Mouse (Mus musculus) neural tube, embryonic 13.5 days (tissue): ENCODE measurements at regions not wholly inside any gene's neighbourhood (a gene's known extent, or its start where the extent isn't known, plus 50 kb on each side); places are given as distances from the start of the nearest gene placed in this dataset.

Experiments
- ATAC-seq: fragments of 200-750 bp; cut with Nextera tagmentation; 2 replicates; pipeline ENCODE4 v1.8.0; 2017; ENCODE audit warnings: low read depth, mild to moderate bottlenecking, moderate TSS enrichment, moderate library complexity
- H3K27ac ChIP-seq: fragments of 300-500 bp; sonication (generic); replicated peaks from 2 replicates; pipeline ENCODE4 v1.5.1; 2015; ENCODE audit warnings: moderate library complexity, mild to moderate bottlenecking, inconsistent platforms
- H3K27me3 ChIP-seq: fragments of 300-500 bp; sonication (generic); 2 replicates; pipeline ENCODE4 v1.6.1; 2015; ENCODE audit warnings: mild to moderate bottlenecking, inconsistent platforms
- H3K36me3 ChIP-seq: fragments of 300-500 bp; sonication (generic); 2 replicates; pipeline ENCODE4 v1.6.1; 2015; ENCODE audit warnings: mild to moderate bottlenecking, inconsistent platforms
- H3K4me1 ChIP-seq: fragments of 300-500 bp; sonication (generic); replicated peaks from 2 replicates; pipeline ENCODE4 v1.6.1; 2015; ENCODE audit warnings: inconsistent platforms
- H3K4me2 ChIP-seq: fragments of 300-500 bp; sonication (generic); 2 replicates; pipeline ENCODE4 v1.6.1; 2015; ENCODE audit warnings: inconsistent platforms, mild to moderate bottlenecking, moderate library complexity
- H3K4me3 ChIP-seq: fragments of 300-500 bp; sonication (generic); 2 replicates; pipeline ENCODE4 v1.5.1; 2015; ENCODE audit warnings: mild to moderate bottlenecking, inconsistent platforms
- H3K9ac ChIP-seq: fragments of 300-500 bp; sonication (generic); 2 replicates; pipeline ENCODE4 v1.6.1; 2015; ENCODE audit warnings: moderate library complexity, mild to moderate bottlenecking, inconsistent platforms
- H3K9me3 ChIP-seq: fragments of 300-500 bp; sonication (generic); 2 replicates; pipeline ENCODE4 v1.6.1; 2016; ENCODE audit warnings: inconsistent platforms
- WGBS: fragments of 180-500 bp; shearing (Covaris S2); methylation state at CpG from one replicate; pipeline ENCODE4 v1.1.7; 2015; 5-methylcytosine and 5-hydroxymethylcytosine counted together

- Histone ChIP-seq H3K9ac (no peak overlapping the region), H3K4me3 (no peak overlapping the region), H3K4me2 (no peak overlapping the region), H3K9me3 (no peaks in the 10 kb centered on the region), H3K36me3 (no peaks in the 10 kb centered on the region), H3K27me3 (no peaks in the 10 kb centered on the region), H3K27ac (no peak overlapping the region), H3K4me1 (no peaks in the 10 kb centered on the region)
- ATAC-seq: no peak
Measured at GRCm38 (mm10) chr10:97778531-97778930, 52.0 kb upstream of the C030005K15Rik start.

GRCm38 (mm10) chr10:97779335-97779734 lies 52.8 kb upstream of the C030005K15Rik start:
- no peak for ATAC-seq
- 48% methylated on average over 4 of the region's 4 CpGs for WGBS
- no peak overlapping the region for H3K4me2 ChIP-seq

GRCm38 (mm10) chr10:97793804-97794203 lies 67.2 kb upstream of the C030005K15Rik start:
- Histone ChIP-seq H3K27me3 (no peaks in the 10 kb centered on the region), H3K9me3 (no peaks in the 10 kb centered on the region), H3K4me1 (no peaks in the 10 kb centered on the region), H3K36me3 (no peaks in the 10 kb centered on the region), H3K4me3 (no peak overlapping the region), H3K4me2 (no peak overlapping the region), H3K27ac (no peak overlapping the region), H3K9ac (no peak overlapping the region)
- ATAC-seq: no peak
- WGBS: 93% methylated on average over 2 of the region's 2 CpGs

More at GRCm38 (mm10) chr10:97779335-97779734, 52.8 kb upstream of the C030005K15Rik start:
- no peak overlapping the region for H3K4me3 ChIP-seq
- no peak overlapping the region for H3K9ac ChIP-seq
- no peaks in the 10 kb centered on the region for H3K4me1 ChIP-seq
- H3K9me3 ChIP-seq: no peaks in the 10 kb centered on the region
- no peaks in the 10 kb centered on the region for H3K27me3 ChIP-seq
- no peaks in the 10 kb centered on the region for H3K36me3 ChIP-seq
- no peak overlapping the region for H3K27ac ChIP-seq

- Histone ChIP-seq H3K4me3 (no peak overlapping the region), H3K9me3 (no peaks in the 10 kb centered on the region), H3K27ac (no peak overlapping the region), H3K9ac (no peak overlapping the region), H3K27me3 (no peaks in the 10 kb centered on the region), H3K36me3 (no peaks in the 10 kb centered on the region), H3K4me2 (no peak overlapping the region), H3K4me1 (peaks cover 7% of the 10 kb centered on the region; the same call in 1 of the 2 replicates)
- ATAC-seq: no peak
- 32% methylated on average over 9 of the region's 9 CpGs for WGBS
Measured at GRCm38 (mm10) chr10:97801448-97802265, 75.1 kb upstream of the C030005K15Rik start.

- no peaks in the 10 kb centered on the region for H3K9me3 ChIP-seq
- no peak for ATAC-seq
- H3K9ac ChIP-seq: no peak overlapping the region
- 69% methylated on average over 2 of the region's 2 CpGs for WGBS
- no peaks in the 10 kb centered on the region for H3K27me3 ChIP-seq
- H3K4me2 ChIP-seq: no peak overlapping the region
- H3K4me3 ChIP-seq: no peak overlapping the region
- no peak overlapping the region for H3K27ac ChIP-seq
- H3K4me1 ChIP-seq: no peaks in the 10 kb centered on the region
- no peaks in the 10 kb centered on the region for H3K36me3 ChIP-seq
Measured at GRCm38 (mm10) chr10:97807947-97808346, 81.4 kb upstream of the C030005K15Rik start.

GRCm38 (mm10) chr10:97842574-97842973 lies 116.0 kb upstream of the C030005K15Rik start:
- Histone ChIP-seq H3K9ac (no peak overlapping the region), H3K4me1 (no peaks in the 10 kb centered on the region), H3K9me3 (no peaks in the 10 kb centered on the region), H3K27me3 (no peaks in the 10 kb centered on the region), H3K4me2 (no peak overlapping the region), H3K36me3 (no peaks in the 10 kb centered on the region), H3K4me3 (no peak overlapping the region), H3K27ac (no peak overlapping the region)
- no peak for ATAC-seq
- WGBS: 89% methylated on average over 3 of the region's 3 CpGs

GRCm38 (mm10) chr10:97851487-97851886 lies 124.9 kb upstream of the C030005K15Rik start:
- Histone ChIP-seq H3K9ac (no peak overlapping the region), H3K4me1 (no peaks in the 10 kb centered on the region), H3K9me3 (no peaks in the 10 kb centered on the region), H3K4me2 (no peak overlapping the region), H3K4me3 (no peak overlapping the region), H3K36me3 (no peaks in the 10 kb centered on the region), H3K27me3 (no peaks in the 10 kb centered on the region), H3K27ac (no peak overlapping the region)
- no peak for ATAC-seq
- WGBS: 83% methylated on average over 2 of the region's 2 CpGs

GRCm38 (mm10) chr10:97877088-97877487 lies 150.5 kb upstream of the C030005K15Rik start:
- H3K4me2 ChIP-seq: no peak overlapping the region
- H3K4me3 ChIP-seq: no peak overlapping the region
- H3K27me3 ChIP-seq: no peaks in the 10 kb centered on the region
- no peak overlapping the region for H3K9ac ChIP-seq
- H3K9me3 ChIP-seq: no peaks in the 10 kb centered on the region
- no peak for ATAC-seq
- H3K36me3 ChIP-seq: no peaks in the 10 kb centered on the region
- H3K4me1 ChIP-seq: no peaks in the 10 kb centered on the region
- no peak overlapping the region for H3K27ac ChIP-seq
- WGBS: 52% methylated on average over 3 of the region's 3 CpGs

GRCm38 (mm10) chr10:97886049-97886448 lies 159.5 kb upstream of the C030005K15Rik start:
- Histone ChIP-seq H3K27me3 (no peaks in the 10 kb centered on the region), H3K36me3 (no peaks in the 10 kb centered on the region), H3K9me3 (no peaks in the 10 kb centered on the region), H3K4me3 (no peak overlapping the region), H3K4me1 (no peaks in the 10 kb centered on the region), H3K9ac (no peak overlapping the region), H3K4me2 (no peak overlapping the region), H3K27ac (no peak overlapping the region)
- no peak for ATAC-seq
- 91% methylated on average over 1 of the region's 1 CpGs for WGBS

- ATAC-seq: no peak
- Histone ChIP-seq H3K9me3 (no peaks in the 10 kb centered on the region), H3K4me3 (no peak overlapping the region), H3K4me1 (no peaks in the 10 kb centered on the region), H3K27ac (no peak overlapping the region), H3K4me2 (no peak overlapping the region), H3K36me3 (no peaks in the 10 kb centered on the region), H3K27me3 (no peaks in the 10 kb centered on the region), H3K9ac (no peak overlapping the region)
- 59% methylated on average over 4 of the region's 4 CpGs for WGBS
Measured at GRCm38 (mm10) chr10:97905793-97906192, 179.2 kb upstream of the C030005K15Rik start.

GRCm38 (mm10) chr10:97925568-97925967 lies 199.0 kb upstream of the C030005K15Rik start:
- Histone ChIP-seq H3K4me3 (no peak overlapping the region), H3K9ac (no peak overlapping the region), H3K27me3 (no peaks in the 10 kb centered on the region), H3K4me2 (no peak overlapping the region), H3K36me3 (no peaks in the 10 kb centered on the region), H3K4me1 (no peaks in the 10 kb centered on the region), H3K27ac (no peak overlapping the region), H3K9me3 (no peaks in the 10 kb centered on the region)
- ATAC-seq: no peak
- 59% methylated on average over 4 of the region's 4 CpGs for WGBS

- H3K27ac ChIP-seq: no peak overlapping the region
- H3K4me3 ChIP-seq: no peak overlapping the region
- H3K36me3 ChIP-seq: no peaks in the 10 kb centered on the region
- no peaks in the 10 kb centered on the region for H3K27me3 ChIP-seq
- ATAC-seq: no peak
- no peaks in the 10 kb centered on the region for H3K9me3 ChIP-seq
- H3K9ac ChIP-seq: no peak overlapping the region
- no peaks in the 10 kb centered on the region for H3K4me1 ChIP-seq
- 94% methylated on average over 2 of the region's 2 CpGs for WGBS
- no peak overlapping the region for H3K4me2 ChIP-seq
Measured at GRCm38 (mm10) chr10:97940345-97940744, 213.8 kb upstream of the C030005K15Rik start.

GRCm38 (mm10) chr10:97965881-97966280 lies 239.3 kb upstream of the C030005K15Rik start:
- Histone ChIP-seq H3K9ac (no peak overlapping the region), H3K27me3 (no peaks in the 10 kb centered on the region)
- 94% methylated on average over 1 of the region's 1 CpGs for WGBS

More at GRCm38 (mm10) chr10:97965881-97966280, 239.3 kb upstream of the C030005K15Rik start:
- ATAC-seq: no peak
- Histone ChIP-seq H3K4me3 (no peak overlapping the region), H3K36me3 (no peaks in the 10 kb centered on the region), H3K4me1 (no peaks in the 10 kb centered on the region), H3K9me3 (no peaks in the 10 kb centered on the region), H3K27ac (no peak overlapping the region), H3K4me2 (no peak overlapping the region)
